Mouse (Mus musculus): ENCODE data around the gene Skint8. TPM values are rescaled to one million over a fixed set of nuclear protein-coding genes. Genes with fewer than 3 reads are reported as not detected.
"Not testable (repeated sequence)": the region's sequence is repeated elsewhere in the genome, so short reads cannot be mapped to it uniquely, and the experiment has no call there.

Gene Skint8
- polyA plus RNA-seq (2016; fragmentation: Nextera tagmentation; extraction: Ambion mirVana) = not detected in 2 replicates

DNA sequence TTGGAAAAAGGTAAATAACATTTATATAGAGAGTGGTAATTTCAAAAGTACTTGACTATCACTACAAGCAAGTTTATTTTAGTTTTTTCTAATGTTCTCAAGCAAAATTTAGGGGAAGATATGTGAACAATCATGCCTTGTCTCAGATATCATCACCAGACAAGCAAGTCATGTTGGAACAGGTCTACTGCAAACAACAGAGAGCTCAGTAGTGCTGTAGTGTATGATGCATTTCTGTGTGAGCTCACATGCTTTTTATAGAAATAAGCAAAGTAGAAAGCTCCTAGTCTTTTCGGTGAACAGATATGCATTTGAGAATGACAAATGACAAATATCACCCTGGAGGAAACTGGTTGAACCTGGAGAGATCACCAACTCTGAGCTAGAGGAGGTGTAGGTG, at the start of gene Skint8:
TSS of gene Skint8 (plus strand) at position 301 of the 400 bp plus-strand sequence.
- no peak within 1 kb of the TSS for H3K4me3 ChIP-seq
- DNase-seq (ENCODE audit: low spot score) = no peak
- H3K36me3 ChIP-seq (replicated peaks) = no peaks in the 10 kb centered on the region
- no peak within 1 kb of the TSS for H3K27ac ChIP-seq (replicated peaks)
- WGBS = 86% methylated on average over 1 of the region's 1 CpGs
- H3K27me3 ChIP-seq (replicated peaks; ENCODE audit: low read depth, poor library complexity, severe bottlenecking) = no peaks in the 10 kb centered on the region
- H3K4me1 ChIP-seq = no peaks in the 10 kb centered on the region
- no peaks in the 10 kb centered on the region; the same call in 1 of the 2 replicates for H3K9me3 ChIP-seq

DNA sequence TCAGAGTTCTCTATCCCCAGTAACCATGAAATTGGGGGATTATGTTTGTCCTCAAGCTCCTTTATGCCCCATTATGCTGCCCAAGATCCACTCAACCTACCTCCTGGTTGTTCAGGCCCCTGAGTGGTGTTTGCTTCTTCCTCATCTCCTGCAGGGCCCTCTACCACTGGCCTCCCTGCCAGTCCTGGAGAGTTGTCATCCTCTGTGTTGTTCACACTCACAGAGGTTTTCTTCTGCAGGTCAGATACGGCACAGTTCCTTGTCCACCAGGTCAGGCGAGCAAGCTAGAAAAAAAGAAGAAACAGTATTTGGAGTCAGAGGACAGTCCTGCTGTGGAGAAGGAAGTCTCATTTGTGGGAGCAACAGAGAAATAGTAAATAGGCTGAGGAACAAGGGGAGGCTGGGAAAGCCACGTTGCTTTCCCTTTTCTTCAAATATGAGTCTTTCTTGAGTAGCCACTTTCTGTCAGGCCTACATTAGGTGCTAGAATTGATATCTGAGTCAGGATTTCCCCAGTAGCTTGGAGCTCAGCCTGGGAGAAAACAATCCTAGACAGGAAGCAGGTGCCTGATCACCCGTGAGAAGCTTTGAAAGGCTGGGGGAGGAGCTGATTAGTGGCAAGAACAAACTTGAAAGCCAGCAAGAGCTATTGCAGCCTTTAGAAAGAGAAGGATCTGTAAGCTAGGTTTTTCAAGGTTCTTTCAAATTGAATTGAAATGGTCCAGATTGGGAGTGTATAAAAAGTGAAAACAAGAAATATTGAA, 38.9 kb upstream of the Skint8 start:
- no peaks in the 10 kb centered on the region for H3K27me3 ChIP-seq (replicated peaks; ENCODE audit: low read depth, poor library complexity, severe bottlenecking)
- H3K4me3 ChIP-seq = no peak overlapping the region
- 58% methylated on average over 4 of the region's 4 CpGs for WGBS
- no peak overlapping the region for H3K27ac ChIP-seq (replicated peaks)
- no peaks in the 10 kb centered on the region for H3K36me3 ChIP-seq (replicated peaks)
- no peaks in the 10 kb centered on the region for H3K4me1 ChIP-seq
- no peaks in the 10 kb centered on the region for H3K9me3 ChIP-seq
- DNase-seq (ENCODE audit: low spot score) = no peak

DNA sequence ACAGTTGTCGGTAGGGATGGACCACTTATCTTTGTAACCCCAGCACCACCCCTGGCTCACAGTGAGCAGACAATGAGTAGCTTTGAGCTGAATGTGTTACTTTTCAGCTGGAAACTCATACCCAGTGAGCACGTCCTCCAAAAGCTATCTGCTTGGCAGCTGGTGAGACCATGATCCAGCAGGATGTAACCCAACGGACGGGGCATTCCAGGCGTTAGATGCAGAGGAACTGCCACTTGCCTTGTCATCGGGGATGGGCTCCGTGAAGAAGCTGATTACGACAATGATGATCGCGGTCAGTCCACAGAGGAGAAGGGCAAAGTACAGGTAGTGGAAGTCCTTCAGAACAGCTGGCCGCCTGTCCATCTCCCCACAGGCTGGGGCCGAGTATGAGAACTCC, 35.6 kb upstream of the Skint8 start:
- H3K4me3 ChIP-seq = no peak overlapping the region
- no peaks in the 10 kb centered on the region for H3K27me3 ChIP-seq (replicated peaks; ENCODE audit: low read depth, poor library complexity, severe bottlenecking)
- 94% methylated on average over 12 of the region's 12 CpGs for WGBS
- no peaks in the 10 kb centered on the region for H3K4me1 ChIP-seq
- no peaks in the 10 kb centered on the region for H3K9me3 ChIP-seq
- no peak overlapping the region for H3K27ac ChIP-seq (replicated peaks)
- no peak for DNase-seq (ENCODE audit: low spot score)
- no peaks in the 10 kb centered on the region for H3K36me3 ChIP-seq (replicated peaks)

DNA sequence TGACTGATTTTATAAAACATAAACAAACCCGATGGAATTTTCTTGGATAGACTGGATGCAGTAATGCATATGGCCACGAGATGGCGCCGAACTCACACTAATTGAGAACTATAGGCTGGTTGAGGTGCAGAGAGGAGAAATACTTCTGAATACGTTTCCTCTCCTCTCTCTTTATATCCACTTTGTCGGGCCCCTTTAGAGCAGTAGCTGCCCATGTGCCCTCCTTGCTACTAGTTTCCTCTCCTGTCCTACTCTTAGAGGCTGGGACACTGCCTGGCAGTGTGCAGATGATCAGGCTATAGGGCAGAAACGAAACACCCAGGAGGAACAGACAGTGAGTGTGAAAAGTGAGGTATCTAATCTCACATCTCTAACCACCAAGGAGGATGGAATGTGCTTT, 33.2 kb upstream of the Skint8 start:
- DNase-seq (ENCODE audit: low spot score) = peak; percentile 74
- Histone ChIP-seq H3K27ac (replicated peaks) (no peak overlapping the region), H3K27me3 (replicated peaks; ENCODE audit: low read depth, poor library complexity, severe bottlenecking) (no peaks in the 10 kb centered on the region), H3K36me3 (replicated peaks) (no peaks in the 10 kb centered on the region), H3K4me3 (no peak overlapping the region), H3K9me3 (no peaks in the 10 kb centered on the region), H3K4me1 (no peaks in the 10 kb centered on the region)
- 16% methylated on average over 7 of the region's 7 CpGs for WGBS

DNA sequence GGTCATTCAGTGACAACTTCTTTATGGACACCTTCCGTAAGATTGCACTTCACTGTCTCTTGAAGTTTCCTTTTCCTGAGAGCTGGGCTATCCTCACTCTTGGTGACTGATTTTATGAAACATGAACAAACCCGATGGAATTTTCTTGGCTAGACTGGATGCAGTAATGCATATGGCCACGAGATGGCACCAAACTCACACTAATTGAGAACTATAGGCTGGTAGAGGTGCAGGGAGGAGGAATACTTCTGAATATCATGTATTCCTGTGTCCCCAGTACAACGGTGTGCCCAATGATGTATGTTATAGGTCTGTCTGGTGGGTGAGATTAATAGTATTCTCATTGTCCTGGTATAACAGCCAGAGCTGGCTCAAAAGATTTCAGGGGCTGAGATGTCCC, 32.6 kb upstream of the Skint8 start:
- Histone ChIP-seq H3K27ac (replicated peaks) (no peak overlapping the region), H3K9me3 (no peaks in the 10 kb centered on the region), H3K4me3 (no peak overlapping the region), H3K36me3 (replicated peaks) (no peaks in the 10 kb centered on the region), H3K4me1 (no peaks in the 10 kb centered on the region), H3K27me3 (replicated peaks; ENCODE audit: low read depth, poor library complexity, severe bottlenecking) (no peaks in the 10 kb centered on the region)
- 24% methylated on average over 4 of the region's 4 CpGs for WGBS
- DNase-seq (ENCODE audit: low spot score) = peak; percentile 69

DNA sequence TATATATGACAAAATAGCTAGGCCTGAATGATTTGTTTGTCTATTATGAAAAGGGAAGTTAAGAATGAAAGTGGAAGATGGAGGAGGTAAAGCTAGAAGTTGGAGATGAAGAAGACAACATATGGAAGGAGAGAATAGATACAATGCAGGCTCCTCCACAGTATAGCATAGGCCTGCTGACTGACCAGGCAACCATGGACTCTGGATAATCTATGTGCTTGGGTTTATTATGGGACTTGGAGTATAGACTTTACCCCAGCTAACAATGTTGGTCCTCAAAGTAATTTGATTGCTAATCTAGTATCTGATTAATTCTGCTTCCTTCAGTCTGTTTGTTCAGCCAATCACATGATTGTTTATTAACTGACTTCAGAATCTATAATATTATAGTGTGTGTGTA, 27.1 kb upstream of the Skint8 start:
- H3K4me3 ChIP-seq = no peak overlapping the region
- no peaks in the 10 kb centered on the region for H3K4me1 ChIP-seq
- no peaks in the 10 kb centered on the region for H3K27me3 ChIP-seq (replicated peaks; ENCODE audit: low read depth, poor library complexity, severe bottlenecking)
- no peaks in the 10 kb centered on the region for H3K9me3 ChIP-seq
- no peaks in the 10 kb centered on the region for H3K36me3 ChIP-seq (replicated peaks)
- H3K27ac ChIP-seq (replicated peaks) = no peak overlapping the region
- DNase-seq (ENCODE audit: low spot score) = no peak

DNA sequence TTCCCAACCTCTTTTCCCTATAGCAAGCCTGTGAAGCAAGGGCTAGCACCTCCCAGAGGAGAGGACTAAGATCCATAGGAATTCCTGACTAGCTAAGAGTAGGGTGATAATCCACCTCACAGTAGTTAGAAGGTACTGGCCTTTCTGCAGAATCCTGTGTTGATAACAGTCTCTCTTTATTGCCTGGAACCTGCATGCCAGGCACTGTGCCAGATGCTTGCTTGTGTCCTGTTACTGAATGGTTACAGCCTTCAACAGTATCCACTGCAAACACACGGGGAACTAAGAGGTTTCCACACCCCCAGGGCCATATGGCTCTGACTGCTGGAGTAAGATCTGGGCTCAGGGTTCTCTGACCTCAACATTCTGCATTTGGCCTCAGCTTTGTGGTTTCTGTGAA, 21.4 kb upstream of the Skint8 start:
- no peaks in the 10 kb centered on the region for H3K9me3 ChIP-seq
- DNase-seq (ENCODE audit: low spot score) = no peak
- no peak overlapping the region for H3K4me3 ChIP-seq
- 60% methylated on average over 1 of the region's 1 CpGs for WGBS
- H3K4me1 ChIP-seq = no peaks in the 10 kb centered on the region
- H3K27me3 ChIP-seq (replicated peaks; ENCODE audit: low read depth, poor library complexity, severe bottlenecking) = no peaks in the 10 kb centered on the region
- no peaks in the 10 kb centered on the region for H3K36me3 ChIP-seq (replicated peaks)
- H3K27ac ChIP-seq (replicated peaks) = no peak overlapping the region

DNA sequence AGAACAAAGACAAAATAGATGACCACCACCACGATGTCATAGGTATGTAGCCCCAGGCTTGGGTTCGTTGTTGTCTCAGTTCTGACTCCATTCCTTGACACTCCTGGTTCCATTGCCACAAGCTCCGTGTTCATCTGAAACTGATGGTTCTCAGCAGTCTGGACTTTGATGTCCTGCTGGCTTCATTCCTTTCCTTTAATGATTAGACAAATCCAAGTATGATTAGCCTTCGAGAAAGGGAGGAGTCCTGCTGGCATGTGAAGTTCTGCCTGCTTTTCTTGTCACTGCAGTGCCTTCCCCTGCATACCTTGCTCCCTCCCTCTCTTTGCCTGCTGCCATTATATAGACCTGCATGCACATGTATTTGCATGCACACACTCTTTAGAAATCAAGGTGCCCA, 20.6 kb upstream of the Skint8 start:
- Histone ChIP-seq H3K4me1 (no peaks in the 10 kb centered on the region), H3K27ac (replicated peaks) (no peak overlapping the region), H3K36me3 (replicated peaks) (no peaks in the 10 kb centered on the region), H3K27me3 (replicated peaks; ENCODE audit: low read depth, poor library complexity, severe bottlenecking) (no peaks in the 10 kb centered on the region), H3K9me3 (no peaks in the 10 kb centered on the region), H3K4me3 (no peak overlapping the region)
- no peak for DNase-seq (ENCODE audit: low spot score)
- WGBS = 72% methylated on average over 4 of the region's 4 CpGs

DNA sequence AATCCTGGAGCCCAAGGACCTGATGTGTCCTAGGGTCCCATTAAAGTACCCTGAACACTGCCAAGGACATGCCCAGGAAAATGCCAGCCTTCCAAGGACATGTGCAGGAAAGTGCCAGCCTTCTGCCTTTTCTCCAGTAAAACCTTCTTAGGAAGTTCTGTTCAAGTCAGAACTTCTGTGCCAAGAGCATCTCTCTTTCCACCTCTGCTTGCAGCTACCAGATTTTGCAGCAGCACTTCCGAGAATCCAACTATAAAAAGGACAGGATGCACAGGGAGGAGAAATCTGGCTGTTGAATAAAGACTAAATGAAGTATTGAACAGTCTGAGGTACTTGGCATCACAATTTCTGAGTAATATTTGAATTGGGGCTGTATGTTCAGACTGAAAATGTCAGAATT, 18.7 kb upstream of the Skint8 start:
- not testable (repeated sequence) for H3K4me3 ChIP-seq; H3K27me3 ChIP-seq (replicated peaks; ENCODE audit: low read depth, poor library complexity, severe bottlenecking); H3K4me1 ChIP-seq; H3K27ac ChIP-seq (replicated peaks); H3K9me3 ChIP-seq; DNase-seq (ENCODE audit: low spot score); H3K36me3 ChIP-seq (replicated peaks)
- WGBS = 70% methylated on average over 1 of the region's 1 CpGs

DNA sequence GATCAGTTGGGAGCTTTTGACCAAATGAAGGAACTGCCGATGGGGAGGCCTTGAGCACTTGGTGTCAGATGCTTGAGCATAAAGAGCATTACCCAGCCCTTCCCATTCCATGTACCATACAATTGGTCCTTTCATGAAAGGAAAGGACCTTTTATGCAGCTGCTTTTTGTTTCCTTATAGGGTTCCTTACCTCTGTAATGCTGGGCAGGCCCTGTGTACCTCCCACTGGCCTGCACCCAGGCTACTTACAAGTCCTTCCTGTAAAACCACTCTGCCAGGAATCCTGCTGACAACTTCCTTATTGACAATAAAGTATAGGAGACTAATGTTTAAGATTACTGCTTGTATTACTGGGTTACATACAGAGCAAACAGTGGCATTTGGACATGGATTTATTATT, 17.7 kb upstream of the Skint8 start:
- Histone ChIP-seq H3K4me1 (no peaks in the 10 kb centered on the region), H3K4me3 (no peak overlapping the region), H3K36me3 (replicated peaks) (no peaks in the 10 kb centered on the region), H3K9me3 (no peaks in the 10 kb centered on the region), H3K27me3 (replicated peaks; ENCODE audit: low read depth, poor library complexity, severe bottlenecking) (no peaks in the 10 kb centered on the region), H3K27ac (replicated peaks) (no peak overlapping the region)
- DNase-seq (ENCODE audit: low spot score) = no peak
- WGBS = 85% methylated on average over 1 of the region's 1 CpGs

DNA sequence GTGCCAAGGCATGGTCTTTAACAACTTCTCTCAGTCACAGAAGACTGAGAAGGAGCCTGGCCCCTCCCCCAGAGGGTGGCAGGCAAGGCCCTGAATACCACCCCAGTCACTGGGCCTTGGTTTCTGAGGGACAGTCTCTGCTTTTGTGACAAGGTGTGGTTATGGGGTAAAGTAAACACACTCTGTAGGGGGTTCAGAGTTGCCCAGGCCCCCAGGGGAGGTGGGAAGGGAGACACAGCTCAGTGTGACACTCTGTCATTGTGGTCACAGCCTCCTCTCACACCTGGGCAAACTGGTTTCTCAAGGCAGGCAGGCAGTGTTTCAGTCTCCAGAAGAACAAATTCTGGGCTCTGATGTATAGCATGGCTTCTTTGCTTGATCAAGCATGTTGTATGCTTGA, 16.4 kb upstream of the Skint8 start, which contains the start of gene Slc5a9:
TSS of gene Slc5a9 (minus strand) at position 144 of the 400 bp plus-strand sequence.
- Histone ChIP-seq H3K4me1 (no peaks in the 10 kb centered on the region), H3K4me3 (no peak within 1 kb of the TSS), H3K27ac (replicated peaks) (no peak within 1 kb of the TSS), H3K9me3 (no peaks in the 10 kb centered on the region), H3K27me3 (replicated peaks; ENCODE audit: low read depth, poor library complexity, severe bottlenecking) (no peaks in the 10 kb centered on the region), H3K36me3 (replicated peaks) (no peaks in the 10 kb centered on the region)
- DNase-seq (ENCODE audit: low spot score) = no peak

DNA sequence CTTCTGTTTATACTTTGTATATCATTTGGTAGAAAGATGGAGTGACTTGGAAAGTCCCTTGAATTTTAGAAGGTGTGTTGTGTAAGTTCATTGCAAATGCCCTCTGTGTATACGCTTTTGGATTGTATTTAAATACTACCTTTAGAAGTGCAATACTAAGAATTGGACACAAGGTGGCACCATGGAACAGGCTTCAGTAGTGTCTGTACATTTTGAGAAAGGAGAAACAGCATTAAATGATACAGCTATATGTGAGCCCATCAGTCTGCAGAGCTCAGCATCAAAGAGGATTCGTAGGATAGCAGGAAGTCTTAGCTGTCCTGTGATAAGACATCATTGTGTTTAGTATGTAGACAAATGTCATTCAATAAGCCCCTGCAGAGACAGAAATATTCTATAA, 11.3 kb upstream of the Skint8 start:
- Histone ChIP-seq H3K9me3 (0 out of 2 replicates have a peak, but pooled peaks cover 5% of the 10 kb centered on the region), H3K36me3 (replicated peaks) (no peaks in the 10 kb centered on the region), H3K4me3 (no peak overlapping the region), H3K4me1 (no peaks in the 10 kb centered on the region), H3K27me3 (replicated peaks; ENCODE audit: low read depth, poor library complexity, severe bottlenecking) (no peaks in the 10 kb centered on the region), H3K27ac (replicated peaks) (no peak overlapping the region)
- no peak for DNase-seq (ENCODE audit: low spot score)
- 43% methylated on average over 2 of the region's 2 CpGs for WGBS

DNA sequence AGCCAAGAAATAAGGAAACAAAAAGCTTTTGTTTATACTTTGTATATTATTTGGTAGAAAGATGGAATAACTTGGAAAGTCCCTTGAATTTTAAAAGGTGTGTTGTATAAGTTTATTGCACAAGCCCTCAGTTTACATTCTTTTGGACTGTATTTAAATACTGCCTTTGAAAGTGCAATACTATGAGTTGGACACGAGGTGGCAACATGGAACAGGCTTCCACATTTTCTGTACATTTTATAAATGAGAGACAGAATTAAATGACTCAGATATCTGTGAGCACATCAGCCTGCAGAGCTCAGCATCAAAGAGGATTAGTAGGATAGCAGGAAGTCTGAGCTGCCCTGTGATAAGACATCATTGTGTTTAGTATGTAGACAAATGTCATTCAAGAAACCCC, 42.1 kb downstream of the Skint8 start:
- no peaks in the 10 kb centered on the region for H3K36me3 ChIP-seq (replicated peaks)
- H3K4me1 ChIP-seq = no peaks in the 10 kb centered on the region
- 29% methylated on average over 1 of the region's 1 CpGs for WGBS
- no peaks in the 10 kb centered on the region for H3K9me3 ChIP-seq
- H3K4me3 ChIP-seq = no peak overlapping the region
- no peak overlapping the region for H3K27ac ChIP-seq (replicated peaks)
- DNase-seq (ENCODE audit: low spot score) = no peak
- no peaks in the 10 kb centered on the region for H3K27me3 ChIP-seq (replicated peaks; ENCODE audit: low read depth, poor library complexity, severe bottlenecking)
